Mouse (Mus musculus) adrenal gland, postnatal 25 days (tissue): ENCODE results near the gene 2310057M21Rik. TPM values are rescaled to one million over a fixed set of nuclear protein-coding genes. Genes with fewer than 3 reads are reported as not detected.

Experiments
- DNase-seq: peaks from one replicate; pipeline ENCODE4 v3.0.0; 2021; ENCODE audit warnings: mixed read lengths
- total RNA-seq: library from RNA; stranded (reverse); gene quantifications from 2 replicates; pipeline ENCODE4 v1.2.3, GENCODE M21; 2021

Gene 2310057M21Rik
- total RNA-seq, 1 experiment from 2014 or later: 14.3 TPM

- no peak for DNase-seq
Measured at GRCm38 (mm10) chr7:131322192-131322591, 40.4 kb downstream of the 2310057M21Rik start, which contains the start of gene Cuzd1. TSS of gene Cuzd1 (minus strand) at chr7:131322292.

GRCm38 (mm10) chr7:131318340-131318739, 44.2 kb downstream of the 2310057M21Rik start:
- DNase-seq: no peak

DNA sequence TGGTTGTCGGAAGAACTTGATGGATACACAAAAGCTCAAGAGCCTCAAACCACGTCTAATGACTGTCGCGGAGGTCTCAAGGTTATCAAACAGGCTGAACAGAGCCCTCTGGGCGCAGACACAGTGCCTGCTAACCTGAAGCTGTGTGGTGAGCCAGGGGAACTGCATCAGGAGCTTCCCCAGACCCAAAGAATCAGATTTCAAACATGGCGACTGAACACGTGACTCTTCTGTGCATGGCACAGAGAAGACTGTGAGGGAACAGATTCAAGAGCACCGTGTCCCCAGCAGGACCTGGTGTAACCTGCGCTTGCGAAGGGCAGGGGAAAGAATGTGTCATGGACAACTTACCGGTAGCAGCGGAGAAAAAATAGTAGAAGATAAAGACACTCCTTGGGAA, 45.0 kb downstream of the 2310057M21Rik start:
- no peak for DNase-seq

DNA sequence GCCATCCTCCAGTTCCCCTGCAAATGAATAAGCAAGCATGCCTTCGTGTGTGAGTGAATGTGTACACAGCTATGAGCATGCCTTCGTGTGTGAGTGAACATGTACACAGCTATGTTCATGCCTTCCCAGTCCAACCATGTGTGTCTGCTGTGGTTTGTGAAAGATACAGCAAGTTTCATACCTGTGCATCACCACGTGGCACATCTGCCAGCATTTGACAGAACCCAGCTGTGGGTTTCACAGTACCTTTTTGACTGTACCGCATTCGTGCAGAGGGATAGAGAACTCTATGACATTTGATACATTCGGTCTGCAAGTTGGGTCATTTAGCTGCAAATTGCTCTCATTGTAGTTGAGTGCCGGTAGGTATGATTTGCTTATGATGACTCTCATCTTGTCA, 48.1 kb downstream of the 2310057M21Rik start:
- DNase-seq: no peak

GRCm38 (mm10) chr7:131306733-131307132, 55.8 kb downstream of the 2310057M21Rik start:
- no peak for DNase-seq

DNA sequence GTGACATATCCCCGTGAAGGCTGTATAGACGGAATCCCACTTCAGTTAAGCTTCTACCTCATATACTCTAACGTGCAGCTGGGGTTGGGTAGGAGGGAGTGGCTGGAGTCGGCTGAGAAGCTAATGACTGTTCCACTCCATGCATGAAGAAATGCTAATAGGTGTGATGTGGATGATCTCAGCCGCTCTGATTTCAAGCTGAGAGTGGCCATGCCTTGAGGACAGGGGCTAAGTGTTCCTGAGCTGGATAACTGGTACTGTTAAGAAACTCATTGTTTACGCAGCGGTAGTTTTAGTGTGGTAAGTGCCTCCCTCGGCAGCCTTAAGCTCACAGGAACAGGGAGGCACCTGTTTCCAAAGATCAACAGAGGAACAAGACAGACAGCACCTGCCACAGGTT, 59.2 kb downstream of the 2310057M21Rik start:
- no peak for DNase-seq

- DNase-seq: no peak
Measured at GRCm38 (mm10) chr7:131297151-131297550, 65.4 kb downstream of the 2310057M21Rik start.

Other genes starting within 250 kb of the 2310057M21Rik start
- gene 4933402N03Rik, start 216.4 kb downstream of the 2310057M21Rik start, total RNA-seq: not detected in 2 replicates
- gene 5430419D17Rik, start 188.4 kb downstream of the 2310057M21Rik start, total RNA-seq: not detected in 2 replicates
- not detected in 2 replicates for gene Cuzd1, start 40.5 kb downstream of the 2310057M21Rik start, total RNA-seq
- gene Fam24b, start 33.2 kb downstream of the 2310057M21Rik start, total RNA-seq: not detected in 2 replicates
- gene Fam24a, start 28.9 kb downstream of the 2310057M21Rik start, total RNA-seq: not detected in 2 replicates
- 22.7 and 31.2 TPM in 2 replicates for gene Pstk, start 8.4 kb upstream of the 2310057M21Rik start, total RNA-seq
- gene Ikzf5, start 47.8 kb upstream of the 2310057M21Rik start, total RNA-seq: 21.3 and 36.7 TPM in 2 replicates
- 497 and 536 TPM in 2 replicates for gene Acadsb, start 47.8 kb upstream of the 2310057M21Rik start, total RNA-seq
- gene Hmx3, start 180.1 kb upstream of the 2310057M21Rik start, total RNA-seq: not detected in 2 replicates
- not detected in 2 replicates for gene Hmx2, start 186.0 kb upstream of the 2310057M21Rik start, total RNA-seq
- 79.0 and 81.7 TPM in 2 replicates for gene Bub3, start 197.5 kb upstream of the 2310057M21Rik start, total RNA-seq